ENCODE assay signal across 8 mouse cellular contexts in genomic region chr17:57029691-57030090, GRCm38 (mm10). TPM values are rescaled to one million over a fixed set of nuclear protein-coding genes. Genes with fewer than 3 reads are reported as not detected.
DNase-seq lines count a peak whose midpoint lies in the region.

No protein-coding gene starts in this region.

- H3K27me3 ChIP-seq in erythroblast, embryonic 14.5 days (ENCODE audit: control insufficient read depth) = 0 out of 2 replicates have a peak, but pooled peaks cover 2% of the 10 kb centered on the region
- no peaks in the 10 kb centered on the region for H3K27me3 ChIP-seq in midbrain, embryonic 10.5 days (ENCODE audit: low read depth, poor library complexity, severe bottlenecking)

- 0 out of 2 replicates have a peak overlapping the region, but pooled peaks have one; percentile 99 for H3K27ac ChIP-seq in midbrain, embryonic 10.5 days (replicated peaks)

- peaks cover 72% of the 10 kb centered on the region for H3K4me1 ChIP-seq in erythroblast, embryonic 14.5 days (ENCODE audit: control insufficient read depth)
- peaks cover 27% of the 10 kb centered on the region for H3K4me1 ChIP-seq in midbrain, embryonic 10.5 days

- peak overlapping the region; percentile 77 for H3K4me3 ChIP-seq in erythroblast, embryonic 14.5 days (replicated peaks)
- peak overlapping the region; percentile 87 for H3K4me3 ChIP-seq in midbrain, embryonic 10.5 days

- WGBS in midbrain, embryonic 10.5 days = 64% methylated on average over 8 of the region's 8 CpGs

- no peaks in the 10 kb centered on the region for H3K9me3 ChIP-seq in erythroblast, embryonic 14.5 days (ENCODE audit: control insufficient read depth, low read length)
- no peaks in the 10 kb centered on the region for H3K9me3 ChIP-seq in midbrain, embryonic 10.5 days (replicated peaks)

- peaks cover 50% of the 10 kb centered on the region for H3K36me3 ChIP-seq in erythroblast, embryonic 14.5 days (ENCODE audit: control insufficient read depth)
- peaks cover 52% of the 10 kb centered on the region for H3K36me3 ChIP-seq in midbrain, embryonic 10.5 days

- DNase-seq in spleen, adult 12 weeks (ENCODE audit: low spot score) = peak; percentile 49
- DNase-seq in spleen, postnatal 14 days (ENCODE audit: low spot score in 2 of 2) = no peak
- DNase-seq in kidney, adult 11 months = peak; percentile 20
- no peak for DNase-seq in midbrain, embryonic 10.5 days (ENCODE audit: low spot score)
- DNase-seq in left cerebral cortex, adult 8-10 months (ENCODE audit: low spot score in 2 of 2) = no peak
- DNase-seq in gastrocnemius, adult 18-20 months (ENCODE audit: low spot score) = no peak
- no peak for DNase-seq in left cerebral cortex, adult 18-20 months (ENCODE audit: low spot score in 2 of 2)

RNA-seq across cellular contexts. Expression of gene Khsrp, which starts 1.6 kb away (rescaled TPM):
- 31.3 and 33.6 TPM in 2 replicates for polyA plus RNA-seq in erythroblast, embryonic 14.5 days (2012)
- polyA plus RNA-seq in midbrain, embryonic 10.5 days (2016; fragmentation: Nextera tagmentation; extraction: Ambion mirVana) = 45.4 and 53.7 TPM in 2 replicates
- 100 to 1,000 TPM; 101 to 104 (median 102) TPM for total RNA-seq in left cerebral cortex, adult 8-10 months (2022)
- 10 to 100 TPM; 25.9 to 27.4 TPM for total RNA-seq in gastrocnemius, adult 18-20 months (2021)
- total RNA-seq in left cerebral cortex, adult 18-20 months (2021) = 100 to 1,000 TPM; 106 to 108 TPM

RNA-seq across cellular contexts. Expression of gene Slc25a41, which starts 11.8 kb away (rescaled TPM):
- not detected in 2 replicates for polyA plus RNA-seq in erythroblast, embryonic 14.5 days (2012)
- polyA plus RNA-seq in midbrain, embryonic 10.5 days (2016; fragmentation: Nextera tagmentation; extraction: Ambion mirVana) = 0.10 TPM in 1 of 2 replicates, not detected in the other
- under 1 TPM in 1 of 4 experiments, not detected in 3; 0.30 TPM for total RNA-seq in left cerebral cortex, adult 8-10 months (2022)
- total RNA-seq in gastrocnemius, adult 18-20 months (2021) = not detected
- total RNA-seq in left cerebral cortex, adult 18-20 months (2021) = under 1 TPM in 1 of 2 experiments, not detected in 1; 0.40 TPM

RNA-seq across cellular contexts. Expression of gene Gm17949, which starts 18.4 kb away (rescaled TPM):
- not detected in 2 replicates for polyA plus RNA-seq in erythroblast, embryonic 14.5 days (2012)
- 0.39 and 0.52 TPM in 2 replicates for polyA plus RNA-seq in midbrain, embryonic 10.5 days (2016; fragmentation: Nextera tagmentation; extraction: Ambion mirVana)
- total RNA-seq in left cerebral cortex, adult 8-10 months (2022) = under 1 TPM in 3 of 4 experiments, not detected in 1; 0.48 to 0.65 (median 0.53) TPM
- not detected for total RNA-seq in gastrocnemius, adult 18-20 months (2021)
- under 1 TPM in 1 of 2 experiments, not detected in 1; 0.49 TPM for total RNA-seq in left cerebral cortex, adult 18-20 months (2021)

RNA-seq across cellular contexts. Expression of gene Gtf2f1, which starts 18.6 kb away (rescaled TPM):
- 31.9 and 32.9 TPM in 2 replicates for polyA plus RNA-seq in erythroblast, embryonic 14.5 days (2012)
- 81.2 and 83.3 TPM in 2 replicates for polyA plus RNA-seq in midbrain, embryonic 10.5 days (2016; fragmentation: Nextera tagmentation; extraction: Ambion mirVana)
- total RNA-seq in left cerebral cortex, adult 8-10 months (2022) = 10 to 100 TPM; 65.0 to 65.5 (median 65.2) TPM
- 10 to 100 TPM; 17.1 to 19.0 TPM for total RNA-seq in gastrocnemius, adult 18-20 months (2021)
- 10 to 100 TPM; 60.7 to 64.5 TPM for total RNA-seq in left cerebral cortex, adult 18-20 months (2021)

RNA-seq across cellular contexts. Expression of gene Crb3, which starts 29.2 kb away (rescaled TPM):
- polyA plus RNA-seq in erythroblast, embryonic 14.5 days (2012) = 0.05 TPM in 2 replicates
- polyA plus RNA-seq in midbrain, embryonic 10.5 days (2016; fragmentation: Nextera tagmentation; extraction: Ambion mirVana) = 1.2 and 1.5 TPM in 2 replicates
- 1 to 10 TPM in 3 of 4 experiments, under 1 TPM in 1; 0.51 to 2.6 (median 1.7) TPM for total RNA-seq in left cerebral cortex, adult 8-10 months (2022)
- under 1 TPM in 1 of 2 experiments, not detected in 1; 0.31 TPM for total RNA-seq in gastrocnemius, adult 18-20 months (2021)
- 1 to 10 TPM in 1 of 2 experiments, under 1 TPM in 1; 0.68 to 1.6 TPM for total RNA-seq in left cerebral cortex, adult 18-20 months (2021)

Comparison
In these comparisons a context has a peak if more than half of its experiments do, and no peak if none do; other contexts are left out.
1. DNase-seq: peak in spleen, adult 12 weeks (single experiment) and kidney, adult 11 months (single experiment); none in spleen, postnatal 14 days (0 of 2), midbrain, embryonic 10.5 days (single experiment), left cerebral cortex, adult 8-10 months (0 of 2), gastrocnemius, adult 18-20 months (single experiment) and left cerebral cortex, adult 18-20 months (0 of 2).